Mouse (Mus musculus): Measurements from ENCODE around the gene Grin2c. TPM values are rescaled to one million over a fixed set of nuclear protein-coding genes. Genes with fewer than 3 reads are reported as not detected.

Gene Grin2c
- polyA plus RNA-seq, 1 experiment = not detected

- H3K4me3 ChIP-seq (replicated peaks) = no peak overlapping the region
- peaks cover 60% of the 10 kb centered on the region for H3K27me3 ChIP-seq (replicated peaks)
- no peaks in the 10 kb centered on the region for H3K9me3 ChIP-seq
- TF ChIP-seq FLI1 (IDR thresholded peaks at IDR 0.05; ENCODE audit: low read length) (no peak), GATA1 (IDR thresholded peaks at IDR 0.05; ENCODE audit: borderline replicate concordance, low read length) (no peak)
- H3K36me3 ChIP-seq (replicated peaks; ENCODE audit: low read length) = no peaks in the 10 kb centered on the region
- H3K4me1 ChIP-seq = peaks cover 33% of the 10 kb centered on the region
Observed at GRCm38 (mm10) chr11:115286201-115286993, 19.4 kb upstream of the Grin2c start.

DNA sequence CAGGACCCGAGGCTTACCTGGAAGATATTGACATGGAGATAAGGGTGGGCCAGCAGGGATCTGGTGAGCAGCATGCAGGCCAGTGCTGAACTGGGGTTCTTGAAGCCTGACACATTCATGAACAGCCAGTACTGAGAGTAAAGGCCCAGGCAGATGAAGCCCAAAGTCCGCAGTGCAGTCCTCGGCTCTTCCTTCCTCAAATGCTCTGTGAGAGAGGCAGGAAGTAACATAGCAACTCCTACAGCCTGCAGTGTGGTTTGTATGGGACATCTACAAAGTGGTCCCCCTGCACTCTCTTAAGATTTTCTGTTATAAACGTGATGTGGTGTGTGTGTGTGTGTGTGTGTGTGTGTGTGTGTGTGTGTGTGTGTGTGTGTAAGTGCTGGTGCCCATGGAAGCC, 18.2 kb upstream of the Grin2c start:
- TF ChIP-seq GATA1 (IDR thresholded peaks at IDR 0.05; ENCODE audit: borderline replicate concordance, low read length) = no peak
- TF ChIP-seq FLI1 (IDR thresholded peaks at IDR 0.05; ENCODE audit: low read length) = no peak
- H3K9me3 ChIP-seq = no peaks in the 10 kb centered on the region
- H3K27me3 ChIP-seq (replicated peaks) = peaks cover 51% of the 10 kb centered on the region
- H3K4me3 ChIP-seq (replicated peaks) = no peak overlapping the region
- peaks cover 35% of the 10 kb centered on the region for H3K4me1 ChIP-seq
- no peaks in the 10 kb centered on the region for H3K36me3 ChIP-seq (replicated peaks; ENCODE audit: low read length)

GRCm38 (mm10) chr11:115283891-115284620, 17.0 kb upstream of the Grin2c start:
- no peak for TF ChIP-seq FLI1 (IDR thresholded peaks at IDR 0.05; ENCODE audit: low read length)
- no peak for TF ChIP-seq GATA1 (IDR thresholded peaks at IDR 0.05; ENCODE audit: borderline replicate concordance, low read length)
- Histone ChIP-seq H3K36me3 (replicated peaks; ENCODE audit: low read length) (no peaks in the 10 kb centered on the region), H3K9me3 (no peaks in the 10 kb centered on the region), H3K4me1 (peaks cover 45% of the 10 kb centered on the region), H3K27me3 (replicated peaks) (peaks cover 45% of the 10 kb centered on the region), H3K4me3 (replicated peaks) (no peak overlapping the region)

DNA sequence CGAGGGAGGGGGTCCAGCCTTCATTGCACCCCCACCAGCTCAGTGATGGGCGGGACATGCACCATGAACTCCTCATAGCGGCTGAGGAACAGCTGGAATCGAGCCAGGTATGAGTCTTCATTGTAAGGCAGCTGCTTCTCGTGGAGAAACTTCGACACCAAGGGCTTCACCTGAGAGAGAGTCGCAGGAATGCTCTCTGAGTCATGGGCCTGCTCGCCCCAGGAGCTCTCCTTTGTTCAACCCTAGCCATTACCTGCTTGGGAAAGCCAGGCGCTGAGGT, 16.4 kb upstream of the Grin2c start:
- no peak for TF ChIP-seq FLI1 (IDR thresholded peaks at IDR 0.05; ENCODE audit: low read length)
- Histone ChIP-seq H3K4me1 (peaks cover 51% of the 10 kb centered on the region), H3K36me3 (replicated peaks; ENCODE audit: low read length) (no peaks in the 10 kb centered on the region), H3K27me3 (replicated peaks) (peaks cover 43% of the 10 kb centered on the region), H3K4me3 (replicated peaks) (no peak overlapping the region), H3K9me3 (no peaks in the 10 kb centered on the region)

DNA sequence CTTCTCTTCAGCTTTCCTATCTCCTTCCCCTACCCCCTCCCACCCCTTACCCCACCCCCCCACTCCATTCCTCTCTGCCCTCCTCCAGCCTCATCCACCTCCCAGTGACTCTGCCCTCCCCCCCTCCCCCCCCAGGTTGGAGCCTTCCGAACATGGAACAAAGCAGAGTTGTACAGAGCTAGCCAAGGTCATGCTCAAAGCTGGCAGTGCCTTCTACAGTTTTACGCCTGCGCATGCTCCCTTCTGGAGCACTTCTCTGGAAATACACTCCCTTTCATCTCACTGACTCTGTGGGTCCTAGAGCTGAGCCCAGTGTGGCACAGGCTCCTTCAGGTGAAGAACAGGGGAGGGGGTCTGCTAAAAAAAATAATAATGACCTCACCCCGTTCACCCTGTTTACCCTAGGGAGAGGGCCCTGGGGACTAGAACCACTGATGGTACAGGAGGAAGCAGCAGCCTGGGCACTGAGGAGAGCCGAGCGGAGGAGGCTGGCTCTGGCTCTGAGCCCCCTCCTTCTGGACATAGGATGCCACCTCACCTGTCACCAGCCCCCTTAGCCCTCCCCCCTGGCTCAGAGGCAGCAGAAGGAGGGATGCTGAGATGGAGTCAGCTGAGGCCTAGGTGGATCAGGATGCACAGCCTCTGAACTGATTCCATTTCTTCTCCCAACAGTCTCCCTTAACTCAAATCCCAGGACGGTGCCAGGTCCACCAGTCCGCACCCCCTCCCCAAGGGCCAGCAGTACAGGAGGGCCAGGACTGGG, 15.9 kb upstream of the Grin2c start:
- TF ChIP-seq FLI1 (IDR thresholded peaks at IDR 0.05; ENCODE audit: low read length) = no peak
- TF ChIP-seq GATA1 (IDR thresholded peaks at IDR 0.05; ENCODE audit: borderline replicate concordance, low read length) = no peak

GRCm38 (mm10) chr11:115282295-115282694, 15.3 kb upstream of the Grin2c start:
- H3K27me3 ChIP-seq (replicated peaks) = peaks cover 35% of the 10 kb centered on the region
- peaks cover 58% of the 10 kb centered on the region for H3K4me1 ChIP-seq
- no peak overlapping the region for H3K4me3 ChIP-seq (replicated peaks)
- TF ChIP-seq FLI1 (IDR thresholded peaks at IDR 0.05; ENCODE audit: low read length) (no peak), GATA1 (IDR thresholded peaks at IDR 0.05; ENCODE audit: borderline replicate concordance, low read length) (no peak)
- no peaks in the 10 kb centered on the region for H3K9me3 ChIP-seq
- no peaks in the 10 kb centered on the region for H3K36me3 ChIP-seq (replicated peaks; ENCODE audit: low read length)

More for the DNA sequence above, 15.9 kb upstream of the Grin2c start:
- peaks cover 57% of the 10 kb centered on the region for H3K4me1 ChIP-seq
- no peaks in the 10 kb centered on the region for H3K36me3 ChIP-seq (replicated peaks; ENCODE audit: low read length)
- H3K27me3 ChIP-seq (replicated peaks) = peaks cover 38% of the 10 kb centered on the region
- no peak overlapping the region for H3K4me3 ChIP-seq (replicated peaks)
- H3K9me3 ChIP-seq = no peaks in the 10 kb centered on the region

DNA sequence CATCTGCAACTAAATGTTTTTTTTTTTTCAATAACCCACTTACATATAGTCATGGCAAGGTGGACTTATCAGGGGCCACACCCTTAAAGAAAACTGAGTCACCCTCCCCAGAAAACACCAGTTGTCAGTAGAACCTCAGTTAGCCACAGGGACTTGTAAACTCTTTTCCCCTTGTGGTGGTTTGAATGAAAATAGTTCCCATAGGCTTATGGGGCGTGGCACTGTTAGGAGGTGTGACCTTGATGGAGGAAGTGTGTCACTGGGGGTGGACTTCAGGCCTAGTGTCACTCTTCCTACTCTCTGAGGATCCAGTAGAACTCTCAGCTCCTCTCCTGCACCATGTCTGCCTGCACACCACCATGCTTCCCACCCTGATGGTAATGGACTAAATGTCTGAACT, 12.7 kb upstream of the Grin2c start:
- Histone ChIP-seq H3K27me3 (replicated peaks) (peaks cover 20% of the 10 kb centered on the region), H3K9me3 (no peaks in the 10 kb centered on the region), H3K4me1 (peaks cover 59% of the 10 kb centered on the region), H3K4me3 (replicated peaks) (no peak overlapping the region), H3K36me3 (replicated peaks; ENCODE audit: low read length) (peaks cover 2% of the 10 kb centered on the region)
- no peak for TF ChIP-seq FLI1 (IDR thresholded peaks at IDR 0.05; ENCODE audit: low read length)
- TF ChIP-seq GATA1 (IDR thresholded peaks at IDR 0.05; ENCODE audit: borderline replicate concordance, low read length) = no peak

- Histone ChIP-seq H3K36me3 (replicated peaks; ENCODE audit: low read length) (peaks cover 12% of the 10 kb centered on the region), H3K4me1 (peaks cover 68% of the 10 kb centered on the region), H3K9me3 (no peaks in the 10 kb centered on the region), H3K27me3 (replicated peaks) (peaks cover 5% of the 10 kb centered on the region), H3K4me3 (replicated peaks) (peak overlapping the region; percentile 95)
- TF ChIP-seq GATA1 (IDR thresholded peaks at IDR 0.05; ENCODE audit: borderline replicate concordance, low read length) = no peak
- TF ChIP-seq FLI1 (IDR thresholded peaks at IDR 0.05; ENCODE audit: low read length) = no peak
Observed at GRCm38 (mm10) chr11:115278176-115278575, 11.1 kb upstream of the Grin2c start.

GRCm38 (mm10) chr11:115277604-115277975, 10.5 kb upstream of the Grin2c start:
- Histone ChIP-seq H3K27me3 (replicated peaks) (no peaks in the 10 kb centered on the region), H3K4me3 (replicated peaks) (peak overlapping the region; percentile 95), H3K4me1 (peaks cover 74% of the 10 kb centered on the region), H3K9me3 (no peaks in the 10 kb centered on the region), H3K36me3 (replicated peaks; ENCODE audit: low read length) (peaks cover 18% of the 10 kb centered on the region)
- no peak for TF ChIP-seq FLI1 (IDR thresholded peaks at IDR 0.05; ENCODE audit: low read length)
- TF ChIP-seq GATA1 (IDR thresholded peaks at IDR 0.05; ENCODE audit: borderline replicate concordance, low read length) = no peak
